Mouse (Mus musculus): ENCODE data around the gene Izumo4.

GRCm38 (mm10) chr10:80741634-80742179 lies 39.7 kb downstream of the Izumo4 start:
- TF ChIP-seq CTCF (IDR thresholded peaks at IDR 0.05; ENCODE audit: control insufficient read depth, insufficient read depth, low read length) (no peak), POLR2A (IDR thresholded peaks at IDR 0.05; ENCODE audit: borderline replicate concordance, control insufficient read depth, low read depth, low read length) (no peak)
